Mouse (Mus musculus): ENCODE results near the gene Nckipsd.

Nckipsd gene

GRCm38 (mm10) chr9:108853635-108854240 is 45.6 kb downstream of the Nckipsd start:
- DNase-seq, result peak; percentile 82

DNA sequence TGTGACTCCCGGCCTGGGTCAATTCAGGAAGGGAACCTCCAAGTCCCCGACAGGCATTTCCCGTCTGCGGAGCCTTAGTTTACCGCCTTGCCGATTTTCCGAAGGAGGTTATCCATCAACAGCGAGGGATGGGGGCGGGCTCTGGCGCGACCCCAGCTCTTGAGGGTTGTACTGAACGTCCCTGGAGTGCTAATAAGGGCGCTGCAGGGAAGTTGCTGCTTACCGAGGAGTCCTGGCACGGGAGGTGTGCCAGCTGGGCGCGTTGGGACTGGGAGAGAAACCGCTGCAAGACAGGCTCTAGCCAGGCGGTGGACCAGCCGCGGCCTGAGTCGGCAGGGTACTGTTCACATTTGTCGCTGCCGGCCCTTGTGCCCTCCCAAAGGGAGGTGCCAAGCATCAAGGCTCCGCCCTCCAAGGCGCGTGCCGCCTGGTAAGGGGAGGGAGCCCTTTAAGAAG is 46.1 kb downstream of the Nckipsd start:
- DNase-seq, result peak; percentile 82

DNA sequence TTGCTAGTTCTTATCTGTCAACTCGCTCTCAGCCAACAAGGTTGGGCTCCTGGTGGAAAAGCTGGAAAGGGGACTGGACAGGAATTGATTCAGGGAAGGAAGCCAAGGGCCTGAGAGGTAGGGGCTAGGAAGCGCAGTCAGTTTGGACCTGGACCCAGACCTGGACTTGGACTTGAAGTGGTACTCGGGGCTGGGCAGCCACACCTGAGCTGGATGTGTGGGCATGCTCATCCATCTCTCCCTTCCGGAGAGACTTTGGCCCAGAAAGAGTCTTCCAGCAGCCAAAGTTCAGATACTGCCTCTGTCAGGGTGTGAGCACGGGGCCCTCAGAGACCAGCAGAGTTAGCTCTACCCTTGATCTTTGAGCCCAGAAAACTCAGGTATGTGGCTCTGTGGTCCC is 47.2 kb downstream of the Nckipsd start:
- DNase-seq, result no peak

DNA sequence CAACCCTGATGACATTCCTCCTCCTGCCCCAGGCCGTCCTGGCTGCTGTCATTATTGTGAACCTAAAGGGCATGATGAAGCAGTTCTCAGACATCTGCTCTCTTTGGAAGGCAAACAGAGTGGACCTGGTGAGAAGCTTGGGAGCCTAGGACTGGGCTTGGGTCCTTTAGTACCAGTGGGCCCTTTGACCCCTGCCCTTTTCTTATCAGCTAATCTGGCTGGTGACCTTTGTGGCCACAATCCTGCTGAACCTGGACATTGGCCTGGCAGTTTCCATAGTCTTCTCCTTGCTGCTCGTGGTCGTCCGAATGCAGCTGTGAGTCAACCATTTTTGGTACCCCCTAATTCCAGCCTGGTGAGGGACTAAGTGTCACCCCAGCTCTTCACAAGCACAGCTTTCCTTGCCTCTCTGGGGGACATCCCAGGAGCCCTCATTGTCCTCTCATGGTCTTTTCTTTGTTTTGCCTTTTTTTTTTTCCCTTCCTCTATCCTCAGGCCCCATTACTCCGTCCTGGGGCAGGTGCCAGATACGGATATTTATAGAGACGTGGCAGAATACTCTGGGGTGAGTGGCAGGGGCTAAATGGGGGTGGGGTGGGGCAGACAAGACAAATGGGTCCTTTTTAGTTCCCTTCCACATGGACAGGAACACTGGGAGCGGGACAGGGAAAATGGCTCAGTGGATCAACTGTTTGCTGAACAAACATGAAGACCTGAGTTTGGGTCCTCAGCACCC is 50.8 kb downstream of the Nckipsd start:
- DNase-seq, result no peak
